Mouse (Mus musculus) gastrocnemius, adult 18-20 months (tissue): ENCODE data around the gene Ifnl3. TPM values are rescaled to one million over a fixed set of nuclear protein-coding genes. Genes with fewer than 3 reads are reported as not detected.
"Not testable (repeated sequence)": the region's sequence is repeated elsewhere in the genome, so short reads cannot be mapped to it uniquely, and the experiment has no call there.

ENCODE experiments used
- DNase-seq: peaks from one replicate; pipeline ENCODE4 v3.0.0; 2021; ENCODE audit warnings: low spot score
- long read RNA-seq, 2 experiments: library from polyadenylated mRNA; stranded (forward); transcript quantifications; one replicate each; pipeline ENCODE4 v2.0.0; 2021
- total RNA-seq, 2 experiments: library from RNA; stranded (reverse); gene quantifications; 2 replicates each; pipeline ENCODE4 v1.2.3; 2021

The Ifnl3 gene
- total RNA-seq: not detected
- long read RNA-seq, experiment 1: 0 reads
- long read RNA-seq, experiment 2: 0 reads

DNA sequence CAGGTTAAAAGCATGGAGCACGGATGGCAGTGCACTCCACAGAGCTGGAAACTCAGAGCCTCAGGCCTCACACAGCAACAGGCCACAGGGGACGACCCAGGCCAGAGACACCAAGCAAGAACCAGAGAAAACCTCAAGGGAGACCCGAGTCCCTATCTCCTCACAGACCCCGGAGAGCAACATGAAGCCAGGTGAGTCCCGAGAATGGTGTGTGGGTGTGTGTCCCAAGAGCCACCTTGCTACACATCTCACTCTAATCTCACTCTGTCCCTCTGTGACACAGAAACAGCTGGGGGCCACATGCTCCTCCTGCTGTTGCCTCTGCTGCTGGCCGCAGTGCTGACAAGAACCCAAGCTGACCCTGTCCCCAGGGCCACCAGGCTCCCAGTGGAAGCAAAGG lies at the start of gene Ifnl3:
Ifnl3 (plus strand) TSS at position 301 of the 400 bp plus-strand sequence.
- not testable (repeated sequence) for DNase-seq

DNA sequence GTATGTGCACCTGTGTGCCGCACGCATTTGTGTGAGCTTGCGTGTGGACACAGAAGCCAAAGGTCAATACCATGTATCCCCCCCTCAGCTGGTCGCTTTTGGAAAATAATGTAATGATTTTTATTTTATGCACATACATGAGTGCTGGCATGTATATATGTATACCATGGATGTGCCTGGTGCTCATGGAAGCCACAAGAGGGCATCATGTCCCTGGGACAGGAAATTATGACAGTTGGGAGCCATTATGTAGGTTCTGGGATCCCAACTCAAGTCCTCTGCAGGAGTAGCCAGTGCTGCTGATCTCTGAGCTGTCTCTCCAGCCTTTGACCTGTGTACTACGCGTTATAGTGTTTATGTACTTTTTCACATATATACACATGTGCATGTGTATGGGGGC lies 46.4 kb upstream of the Ifnl3 start:
- no peak for DNase-seq

DNA sequence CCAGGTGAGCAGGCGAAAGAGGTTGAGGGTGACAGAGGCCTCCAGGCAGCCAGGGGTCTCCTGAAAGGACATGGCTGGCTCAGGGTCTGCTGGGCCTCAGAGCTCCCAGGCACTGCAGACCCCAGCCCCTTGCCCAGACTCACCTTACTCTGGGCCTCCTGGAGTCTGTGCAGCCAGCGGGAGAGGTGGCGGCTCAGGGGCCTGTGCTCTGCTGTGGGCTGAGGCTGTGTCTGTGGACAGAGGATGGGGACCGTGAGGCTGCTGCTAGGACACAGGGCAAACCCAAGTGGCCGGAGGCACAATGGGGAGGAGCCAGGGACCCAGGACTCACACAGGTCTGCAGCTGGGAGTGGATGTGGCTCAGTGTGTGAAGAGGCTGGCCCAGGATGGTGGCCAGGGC lies 45.3 kb upstream of the Ifnl3 start:
- DNase-seq: no peak

GRCm38 (mm10) chr7:28478854-28479253 lies 43.8 kb upstream of the Ifnl3 start:
- DNase-seq: no peak

- no peak for DNase-seq
Observed at GRCm38 (mm10) chr7:28482854-28483253, 39.8 kb upstream of the Ifnl3 start.

GRCm38 (mm10) chr7:28484192-28484591 lies 38.4 kb upstream of the Ifnl3 start:
- no peak for DNase-seq

DNA sequence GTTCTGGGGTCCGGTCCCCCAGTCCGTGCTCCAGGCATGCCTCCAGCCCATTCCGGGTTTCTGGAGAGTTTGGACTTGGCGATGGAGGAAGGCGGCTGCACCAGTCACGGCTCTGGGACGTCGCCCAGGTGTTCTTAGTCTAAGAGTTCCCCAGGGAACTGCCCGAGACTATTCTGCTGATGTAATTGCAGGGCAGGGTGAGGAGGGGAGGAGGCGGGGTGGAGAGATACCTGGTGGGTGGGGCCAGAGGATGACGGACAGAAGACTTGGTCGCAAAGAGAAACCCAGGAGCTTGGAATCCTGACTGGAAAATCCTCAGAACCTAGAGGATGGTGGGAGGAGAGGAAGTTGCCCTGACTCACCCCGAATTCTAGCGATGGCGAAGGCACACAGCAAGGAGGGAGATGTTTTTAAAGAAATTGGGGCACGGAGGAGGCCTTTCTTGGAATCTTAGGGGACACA lies 34.6 kb upstream of the Ifnl3 start:
- DNase-seq: no peak

DNA sequence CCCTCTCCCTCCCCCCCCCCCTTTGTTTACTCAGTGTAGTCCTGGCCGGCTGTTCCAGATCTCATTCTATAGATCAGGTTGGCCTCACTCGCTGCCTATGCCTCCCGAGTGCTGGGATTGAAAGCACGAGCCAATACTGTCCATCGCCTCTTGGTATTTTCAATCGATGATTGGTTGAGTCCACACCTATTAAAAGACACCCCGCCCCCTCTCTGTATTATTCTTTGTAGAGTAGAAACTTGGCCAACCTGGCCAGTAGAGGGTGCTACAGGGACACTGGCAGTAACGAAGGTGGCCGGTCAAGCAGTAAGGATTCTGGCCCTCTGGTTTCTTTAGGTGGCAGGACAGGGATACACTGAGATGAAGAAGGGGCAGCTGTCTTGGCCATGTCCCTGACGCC lies 32.2 kb upstream of the Ifnl3 start:
- DNase-seq: peak; percentile 32

GRCm38 (mm10) chr7:28490903-28491302 lies 31.7 kb upstream of the Ifnl3 start:
- DNase-seq: no peak

DNA sequence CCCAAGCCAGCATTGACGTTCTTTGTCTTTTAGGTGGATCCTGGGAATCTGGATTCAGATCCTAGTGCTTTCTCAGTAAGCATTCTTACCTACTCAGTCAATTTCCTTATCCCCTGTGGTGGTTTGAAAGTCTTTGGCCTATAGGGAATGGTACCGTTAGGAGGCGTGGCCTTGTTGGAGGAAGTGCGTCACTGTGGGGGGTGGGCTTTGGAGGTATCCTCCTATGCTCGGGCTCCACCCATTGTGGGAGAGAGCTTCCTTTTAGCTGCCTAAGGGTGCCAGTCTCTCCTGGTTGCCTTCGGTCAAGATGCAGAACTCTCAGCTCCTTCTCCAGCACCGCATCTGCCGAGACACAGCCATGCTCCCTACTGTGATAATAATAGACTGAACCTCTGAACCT lies 30.3 kb upstream of the Ifnl3 start:
- no peak for DNase-seq

DNA sequence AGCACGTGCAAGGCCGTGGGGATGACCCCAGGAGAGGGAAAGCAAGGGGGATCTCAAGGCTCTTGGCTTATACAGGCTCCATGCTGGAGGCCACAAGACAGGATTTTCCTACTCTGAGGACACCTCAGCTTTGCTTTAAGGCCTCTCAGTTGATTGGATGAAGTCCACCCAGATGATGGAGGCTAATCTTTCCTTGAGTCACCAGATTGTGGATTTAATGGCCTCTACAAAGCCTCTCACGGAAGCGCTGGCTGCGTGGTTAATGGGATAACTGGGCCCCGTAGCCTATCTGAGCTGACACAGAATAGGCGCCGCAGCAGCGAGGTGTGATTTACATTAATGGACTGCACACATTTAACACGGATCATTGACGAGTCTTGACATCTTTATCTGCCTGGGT lies 27.2 kb upstream of the Ifnl3 start:
- no peak for DNase-seq

GRCm38 (mm10) chr7:28505585-28505984 lies 17.1 kb upstream of the Ifnl3 start:
- DNase-seq: no peak

DNA sequence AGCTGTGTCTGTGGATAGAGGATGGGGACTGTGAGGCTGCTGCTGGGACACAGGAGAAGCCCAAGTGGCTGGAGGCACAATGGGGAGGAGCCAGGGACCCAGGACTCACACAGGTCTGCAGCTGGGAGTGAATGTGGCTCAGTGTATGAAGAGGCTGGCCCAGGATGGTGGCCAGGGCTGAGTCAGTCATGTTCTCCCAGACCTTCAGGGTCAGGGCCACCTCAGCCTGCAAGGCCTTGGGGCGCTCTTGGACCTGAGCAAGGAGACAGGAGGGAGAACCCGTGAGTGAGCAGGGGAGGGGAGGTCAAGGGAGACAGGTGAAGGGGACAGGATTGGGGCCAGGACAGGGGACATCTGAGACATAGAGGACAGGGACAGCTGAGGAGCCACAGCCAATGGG lies 13.5 kb upstream of the Ifnl3 start:
- DNase-seq: not testable (repeated sequence)

GRCm38 (mm10) chr7:28510405-28510974 lies 12.1 kb upstream of the Ifnl3 start, which contains the start of gene Ifnl2:
Gene Ifnl2 (minus strand): TSS chr7:28510455.
- not testable (repeated sequence) for DNase-seq

- no peak for DNase-seq
Observed at GRCm38 (mm10) chr7:28511441-28511840, 11.2 kb upstream of the Ifnl3 start.

DNA sequence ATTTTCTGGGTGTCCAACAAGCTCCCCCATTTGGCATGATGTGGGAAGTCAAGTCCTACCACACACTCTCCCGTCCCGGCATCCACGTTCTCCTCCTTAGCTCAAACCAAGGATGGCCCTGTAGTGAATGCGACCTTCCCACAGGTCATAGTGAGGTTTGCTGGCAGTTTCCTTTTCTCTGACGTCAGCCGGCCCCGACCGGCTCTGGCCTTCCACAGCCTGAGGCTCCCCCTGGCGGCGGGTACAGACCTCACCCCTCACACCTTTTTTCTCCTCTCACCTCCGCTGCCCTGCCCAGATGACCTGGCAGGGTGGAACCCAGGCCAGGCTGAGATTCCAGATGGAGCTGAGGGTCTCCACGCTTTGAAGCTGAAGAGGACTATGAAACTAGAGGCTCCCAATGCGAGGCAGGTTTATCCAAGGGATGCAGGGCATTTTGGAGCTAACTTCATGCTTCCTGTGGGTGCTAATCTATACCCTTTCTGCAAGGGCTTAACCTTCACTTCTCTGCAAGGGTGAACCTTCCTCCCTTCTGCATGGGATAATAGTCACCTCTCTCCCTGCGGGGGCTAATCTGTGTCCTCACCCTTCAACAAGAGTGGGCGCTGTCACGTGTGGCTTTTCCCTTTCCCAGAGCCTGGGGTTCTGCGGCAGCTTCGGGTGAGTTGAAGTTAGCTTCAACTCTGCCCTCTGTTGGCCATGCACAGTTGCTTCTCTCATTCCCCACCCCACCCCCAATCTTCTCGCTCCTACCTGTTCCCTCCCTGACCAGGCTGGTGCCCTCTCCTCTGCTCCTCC lies 5.5 kb downstream of the Ifnl3 start:
- DNase-seq: peak; percentile 74

DNA sequence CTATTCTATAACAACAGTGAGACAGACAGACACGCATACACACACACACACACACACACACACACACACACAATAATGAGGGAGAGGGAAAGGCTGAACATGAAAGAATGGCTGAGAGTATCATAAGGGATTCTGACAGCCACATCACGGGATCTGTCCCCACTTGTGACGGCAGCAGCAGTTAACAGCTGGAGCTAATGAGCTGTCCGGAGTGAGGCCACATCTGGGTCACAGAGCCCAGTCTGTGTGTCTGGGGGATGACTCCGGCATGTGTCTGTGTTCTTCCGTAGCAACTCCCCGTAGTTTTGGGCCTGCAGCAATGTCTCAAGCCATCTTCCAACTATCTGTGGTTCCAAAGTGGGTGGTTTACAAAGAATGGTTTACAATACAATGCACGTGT lies 9.4 kb downstream of the Ifnl3 start:
- DNase-seq: no peak

DNA sequence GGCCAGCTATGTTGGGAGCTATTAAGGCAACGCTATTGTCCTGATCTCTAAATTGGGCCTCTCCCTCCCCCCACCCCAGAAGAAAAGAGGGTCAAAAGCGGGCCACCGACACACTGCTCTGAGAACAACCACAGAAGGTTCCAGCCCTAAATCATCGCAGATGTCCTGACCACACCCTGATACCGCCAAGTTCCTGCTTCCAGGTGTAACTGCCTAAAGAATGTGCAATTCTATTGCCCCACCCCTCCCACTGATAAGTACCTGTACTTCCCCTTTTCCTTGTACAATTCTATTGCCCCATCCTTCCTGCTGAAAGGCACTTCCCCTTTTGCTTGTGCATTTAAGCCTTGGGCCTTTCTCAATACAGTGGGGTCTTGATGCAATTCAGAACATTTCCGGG lies 16.2 kb downstream of the Ifnl3 start:
- not testable (repeated sequence) for DNase-seq

DNA sequence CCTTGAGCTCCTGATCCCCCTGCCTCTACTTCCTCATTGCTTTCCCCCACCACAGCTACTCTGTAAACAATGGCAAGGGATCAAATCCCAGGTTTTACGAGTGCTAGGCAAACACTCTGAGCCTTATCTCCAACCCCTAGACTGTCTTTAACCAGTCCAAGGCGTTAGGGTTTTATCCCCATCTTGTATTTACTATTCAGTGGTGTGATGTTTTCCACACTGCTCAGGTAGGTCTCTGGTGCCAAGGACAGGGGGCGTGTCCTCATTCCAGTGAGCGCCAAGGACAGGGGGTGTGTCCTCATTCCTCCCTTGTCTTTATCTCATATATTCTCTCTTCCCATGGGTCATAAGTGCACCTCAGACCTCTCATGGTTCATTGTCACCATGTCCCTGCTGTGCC lies 17.9 kb downstream of the Ifnl3 start, which contains the start of gene Sycn:
Sycn (plus strand) TSS at position 360 of the 400 bp plus-strand sequence.
- no peak for DNase-seq

DNA sequence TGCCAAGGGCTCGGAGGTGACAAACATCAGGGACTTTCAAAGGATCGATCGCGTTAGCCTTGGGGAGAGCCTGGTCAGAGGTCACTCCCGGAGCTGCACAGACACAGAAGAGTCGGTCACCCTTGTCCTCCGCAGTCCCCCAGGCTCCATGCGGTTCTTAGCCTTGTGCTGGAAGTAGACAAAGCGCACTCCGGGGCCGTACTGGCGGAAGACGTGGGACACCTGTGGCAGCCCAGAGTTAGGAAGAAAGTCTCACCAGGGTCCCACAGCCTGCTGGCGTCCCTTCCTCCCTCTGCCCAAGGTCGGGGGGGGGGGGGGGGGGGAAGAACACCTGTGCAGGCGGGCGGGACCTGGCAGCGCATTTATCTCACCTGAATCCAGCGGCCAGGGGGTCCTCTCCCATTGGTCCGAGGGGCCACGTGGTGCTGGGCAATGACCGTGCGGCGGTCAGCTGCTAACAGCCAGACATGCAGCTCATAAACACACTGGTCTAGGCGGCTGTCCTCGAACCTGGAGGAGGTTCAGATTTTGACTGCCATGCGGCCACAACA lies 21.5 kb downstream of the Ifnl3 start:
- no peak for DNase-seq

GRCm38 (mm10) chr7:28545048-28545890 lies 22.6 kb downstream of the Ifnl3 start:
- no peak for DNase-seq

DNA sequence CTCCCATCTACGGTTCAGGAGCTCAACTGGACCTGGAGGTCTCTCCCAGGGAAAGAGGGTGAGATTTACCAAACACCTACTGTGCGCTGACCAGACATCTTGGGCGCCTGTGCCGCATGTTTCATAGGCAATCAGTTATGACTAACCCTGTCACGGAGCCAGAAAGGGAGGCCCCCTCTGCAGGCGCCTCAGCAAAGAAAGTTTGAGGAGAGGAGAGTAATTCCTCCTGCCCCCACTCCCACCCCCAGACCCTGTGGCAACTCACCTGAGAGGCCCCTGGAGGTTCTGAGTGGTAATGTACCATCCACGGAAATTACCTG lies 23.2 kb downstream of the Ifnl3 start:
- no peak for DNase-seq
